Comparison of ENCODE assay signal across 10 mouse cellular contexts in the genomic region with DNA sequence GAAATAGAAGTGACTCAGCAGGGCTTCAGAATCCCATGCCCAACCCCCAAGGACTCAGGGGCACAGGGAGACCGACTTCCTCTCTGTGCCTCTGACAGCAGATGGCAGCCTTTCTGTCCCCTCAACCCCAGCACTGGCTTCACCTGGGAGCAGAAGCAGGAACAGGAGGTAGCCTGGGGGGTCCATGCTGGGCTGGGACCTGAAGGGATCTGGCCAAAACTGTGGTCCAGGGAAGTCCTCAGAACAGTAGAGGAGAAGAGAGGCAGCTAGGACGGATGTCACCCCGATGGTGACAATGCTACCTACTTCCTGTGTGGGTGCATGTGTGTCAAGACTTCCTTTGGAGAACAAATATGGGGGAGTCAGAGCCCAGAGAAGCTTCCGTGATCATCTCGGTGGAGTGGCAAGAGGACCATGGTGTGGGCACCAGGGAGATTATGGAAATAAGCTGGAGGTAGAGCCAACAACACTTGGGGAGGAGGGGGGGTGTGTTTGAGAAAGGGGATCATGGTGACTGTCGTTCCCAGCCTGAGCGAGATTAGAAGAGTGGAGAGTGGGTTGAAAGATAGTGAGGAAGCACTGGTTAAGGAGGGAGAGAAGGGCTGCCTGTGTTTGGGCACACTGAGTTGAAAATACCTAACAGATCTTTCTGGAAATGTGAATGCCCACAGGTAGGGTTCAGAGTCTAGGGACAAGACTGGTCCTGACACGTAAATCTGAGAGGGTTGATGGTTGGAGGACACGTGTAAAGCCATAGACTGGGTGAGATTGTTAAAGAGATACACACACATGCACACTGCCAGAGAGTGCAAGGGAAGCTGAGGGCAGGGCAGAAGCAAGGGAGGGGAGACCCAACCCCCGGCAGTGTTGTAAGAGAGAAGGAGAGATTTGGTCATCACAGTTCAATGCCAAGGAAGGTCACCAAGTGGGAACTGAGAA. TPM values are rescaled to one million over a fixed set of nuclear protein-coding genes. Genes with fewer than 3 reads are reported as not detected.
DNase-seq lines count a peak whose midpoint lies in the region; ATAC-seq lines count a peak whose summit lies in the region.
"Had no signal": no experiment of that assay in that cellular context is flagged by ENCODE, and none has a peak within 500 bp of the region (broad histone marks: within the 10 kb centered on the region; RNA-seq: fewer than 3 reads in every experiment).

Hcst (minus strand) TSS at position 294 of the 939 bp plus-strand sequence.

- 1% methylated on average over 10 of the region's 10 CpGs for WGBS in macrophage (ENCODE audit: missing documents)
- WGBS in forebrain, embryonic 16.5 days: 76% methylated on average over 10 of the region's 10 CpGs

- peaks cover 12% of the 10 kb centered on the region for H3K4me1 ChIP-seq in forebrain, embryonic 16.5 days (replicated peaks; ENCODE audit: control insufficient read depth, insufficient read depth, low read length)

- H3K27me3 ChIP-seq in forebrain, embryonic 16.5 days (replicated peaks; ENCODE audit: control insufficient read depth, insufficient read depth, low read length): peaks cover 5% of the 10 kb centered on the region; the same call in 1 of the 2 replicates

- peak; percentile 43 to 52 for DNase-seq in lung, adult 18-20 months
- no peak for DNase-seq in lung, postnatal 25 days (ENCODE audit: low spot score)
- DNase-seq in gonadal fat pad, adult 2 months (ENCODE audit: low read depth): no peak
- peak; percentile 72 for DNase-seq in thymus, postnatal 14 days
- no peak for DNase-seq in left cerebral cortex, postnatal 4 days
- DNase-seq in testis, postnatal 14 days (ENCODE audit: low spot score): no peak

- H3K9me3 ChIP-seq in forebrain, embryonic 16.5 days (ENCODE audit: control insufficient read depth, low read length): no peaks in the 10 kb centered on the region
- H3K9me3 ChIP-seq: neural tube, embryonic 12.5 days had no signal

- H3K4me2 ChIP-seq in forebrain, embryonic 16.5 days (ENCODE audit: low read length): no peak within 1 kb of the TSS

- peak within 1 kb of the TSS; percentile 86 for H3K4me3 ChIP-seq in macrophage (ENCODE audit: inconsistent target)
- no peak within 1 kb of the TSS for H3K4me3 ChIP-seq in forebrain, embryonic 16.5 days (replicated peaks; ENCODE audit: low read length)
- H3K4me3 ChIP-seq: neural tube, embryonic 12.5 days had no signal

- H3K79me2 ChIP-seq in macrophage (ENCODE audit: inconsistent target): peaks cover 76% of the 10 kb centered on the region

- no peak for ATAC-seq in forebrain, embryonic 16.5 days

- peaks cover 13% of the 10 kb centered on the region; the same call in 1 of the 2 replicates for H3K36me3 ChIP-seq in macrophage (ENCODE audit: inconsistent target)
- no peaks in the 10 kb centered on the region for H3K36me3 ChIP-seq in forebrain, embryonic 16.5 days (ENCODE audit: control insufficient read depth, insufficient read depth)
- H3K36me3 ChIP-seq: embryonic facial prominence, embryonic 13.5 days; neural tube, embryonic 12.5 days had no signal

- no peak within 1 kb of the TSS for H3K9ac ChIP-seq in forebrain, embryonic 16.5 days (replicated peaks; ENCODE audit: low read depth, low read length)
- H3K9ac ChIP-seq: embryonic facial prominence, embryonic 13.5 days; neural tube, embryonic 12.5 days had no signal

- intact Hi-C loops in left cerebral cortex, postnatal 4 days (cut with DNase I): loop anchor here (10.0 kb wide), 1 partner anchor 45 kb away; no protein-coding TSS in a partner anchor

- peak within 1 kb of the TSS; percentile 100 for H3K27ac ChIP-seq in macrophage
- no peak within 1 kb of the TSS for H3K27ac ChIP-seq in forebrain, embryonic 16.5 days (ENCODE audit: low read length)
- H3K27ac ChIP-seq: embryonic facial prominence, embryonic 13.5 days; neural tube, embryonic 12.5 days had no signal

RNA-seq across cellular contexts. Expression of gene Hcst, which starts in this region (rescaled TPM):
- polyA plus RNA-seq in gonadal fat pad, adult 2 months (2012; rRNA removed): 6.8 and 10.8 TPM in 2 replicates
- 10 to 100 TPM in 1 of 26 experiments, 1 to 10 TPM in 16, not detected in 9; 3.3 to 12.1 (median 6.0) TPM for total RNA-seq in macrophage (2018; cell fraction: chromatin; rRNA removed)
- 10 to 100 TPM; 15.7 to 50.0 (median 32.0) TPM for total RNA-seq in macrophage (2018; cell fraction: cytosol; rRNA removed)
- 10 to 100 TPM in 7 of 26 experiments, 1 to 10 TPM in 18, not detected in 1; 3.4 to 13.6 (median 7.9) TPM for total RNA-seq in macrophage (2018; cell fraction: nucleus; rRNA removed)
- 9.3 to 40.5 TPM (median 34.0 TPM) in 3 replicates for polyA plus RNA-seq in macrophage (2018)
- polyA plus RNA-seq in forebrain, embryonic 16.5 days (2015; fragmentation: Nextera tagmentation; extraction: Ambion mirVana): not detected in 2 replicates
- not detected for total RNA-seq in left cerebral cortex, postnatal 4 days (2021)

Comparison
In these comparisons a context has a peak if more than half of its experiments do, and no peak if none do; other contexts are left out.
1. DNase-seq: peak in lung, adult 18-20 months (2 of 2) and thymus, postnatal 14 days (single experiment); none in lung, postnatal 25 days (single experiment), gonadal fat pad, adult 2 months (single experiment), left cerebral cortex, postnatal 4 days (single experiment) and testis, postnatal 14 days (single experiment).